Mouse (Mus musculus) lung, postnatal 0 days (tissue): ENCODE results near the gene Igsf8.
A peak's percentile ranks its signal among the peaks of the same experiment; 100 is the strongest.

Experiments used
- CTCF ChIP-seq: IDR thresholded peaks from 2 replicates; pipeline ENCODE4 v1.5.1; 2016; ENCODE audit warnings: antibody characterized with exemption, mild to moderate bottlenecking
- EP300 ChIP-seq: IDR thresholded peaks from 2 replicates; pipeline ENCODE4 v1.6.1; 2016; ENCODE audit warnings: antibody characterized with exemption, mild to moderate bottlenecking, control low read depth

DNA sequence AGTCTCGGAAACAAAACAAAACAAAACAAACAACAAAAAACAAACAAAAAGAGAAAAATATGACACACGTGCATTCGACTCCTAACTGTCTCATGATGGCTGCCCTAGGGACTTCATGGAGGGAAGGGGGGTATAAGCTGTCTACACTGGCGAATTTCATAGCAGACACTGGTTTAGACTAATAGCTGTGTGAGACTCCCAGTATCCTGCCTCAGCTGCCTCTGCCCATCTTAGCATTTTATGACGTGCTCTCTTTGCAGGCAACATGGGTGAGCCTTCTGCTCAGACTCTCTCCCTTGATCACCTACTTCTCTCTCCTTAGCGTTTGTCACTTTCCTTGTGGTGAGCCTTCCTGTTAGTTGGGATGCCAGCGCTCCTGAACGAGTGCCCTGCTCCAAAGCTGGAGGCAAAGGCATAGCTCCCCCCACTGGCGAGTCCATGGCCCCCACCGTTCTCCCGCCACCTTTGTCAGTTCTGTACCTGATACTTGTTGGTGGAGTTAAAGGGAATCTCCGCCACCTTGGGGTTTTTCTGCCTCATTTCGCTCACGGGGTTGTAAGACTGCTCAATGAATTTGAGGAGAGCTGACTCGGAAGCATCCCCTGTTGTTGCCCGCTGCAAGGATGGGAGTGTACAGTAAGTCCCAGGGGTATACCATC, 17.8 kb upstream of the Igsf8 start:
- TF ChIP-seq EP300 (no peak), CTCF (peak; percentile 60)
